Mouse (Mus musculus) cerebellum, postnatal 10 days (tissue): ENCODE results near the gene Slc7a15.
"Not testable (repeated sequence)": the region's sequence is repeated elsewhere in the genome, so short reads cannot be mapped to it uniquely, and the experiment has no call there.

ENCODE experiments used
- DNase-seq, 2 experiments: peaks; one replicate each; pipeline ENCODE4 v3.0.0; 2021; ENCODE audit warnings: mixed read lengths in 2 of 2

Slc7a15 gene

GRCm38 (mm10) chr12:8559876-8560275, 39.0 kb downstream of the Slc7a15 start:
- not testable (repeated sequence) for DNase-seq

GRCm38 (mm10) chr12:8556189-8556588, 42.7 kb downstream of the Slc7a15 start:
- no peak for DNase-seq

GRCm38 (mm10) chr12:8555419-8555818, 43.4 kb downstream of the Slc7a15 start:
- DNase-seq, result no peak

GRCm38 (mm10) chr12:8547357-8547756, 51.5 kb downstream of the Slc7a15 start:
- DNase-seq, result peak; percentile 75 to 79

GRCm38 (mm10) chr12:8546801-8547200, 52.1 kb downstream of the Slc7a15 start:
- DNase-seq, result no peak

- no peak for DNase-seq
Measured at GRCm38 (mm10) chr12:8545066-8545610, 53.7 kb downstream of the Slc7a15 start.

GRCm38 (mm10) chr12:8542371-8542770, 56.5 kb downstream of the Slc7a15 start:
- peak; percentile 55 to 57 for DNase-seq

GRCm38 (mm10) chr12:8539471-8539870, 59.4 kb downstream of the Slc7a15 start:
- DNase-seq, result no peak

GRCm38 (mm10) chr12:8537291-8537690, 61.6 kb downstream of the Slc7a15 start:
- DNase-seq, result no peak

GRCm38 (mm10) chr12:8536221-8536965, 62.5 kb downstream of the Slc7a15 start:
- peak in 1 of 2 experiments; percentile 20 for DNase-seq

GRCm38 (mm10) chr12:8535596-8535995, 63.3 kb downstream of the Slc7a15 start:
- no peak for DNase-seq

GRCm38 (mm10) chr12:8534915-8535314, 64.0 kb downstream of the Slc7a15 start:
- DNase-seq, result no peak

GRCm38 (mm10) chr12:8527770-8528169, 71.1 kb downstream of the Slc7a15 start:
- no peak for DNase-seq

- DNase-seq, result no peak
Measured at GRCm38 (mm10) chr12:8527175-8527574, 71.7 kb downstream of the Slc7a15 start.

GRCm38 (mm10) chr12:8524062-8524461, 74.8 kb downstream of the Slc7a15 start:
- DNase-seq, result no peak

GRCm38 (mm10) chr12:8522711-8523110, 76.2 kb downstream of the Slc7a15 start:
- peak in 1 of 2 experiments; percentile 18 for DNase-seq

- DNase-seq, result peak; percentile 75 to 77
Measured at GRCm38 (mm10) chr12:8521375-8522047, 77.4 kb downstream of the Slc7a15 start.

GRCm38 (mm10) chr12:8519431-8520160, 79.3 kb downstream of the Slc7a15 start:
- DNase-seq, result peak in 1 of 2 experiments; percentile 20

- DNase-seq, result peak; percentile 59 to 65
Measured at GRCm38 (mm10) chr12:8511037-8511882, 87.6 kb downstream of the Slc7a15 start.

GRCm38 (mm10) chr12:8510317-8510988, 88.4 kb downstream of the Slc7a15 start:
- DNase-seq, result no peak

GRCm38 (mm10) chr12:8509693-8510092, 89.2 kb downstream of the Slc7a15 start:
- DNase-seq, result no peak
